In genomic region chr6:73275002-73275401, GRCm38 (mm10) we compare ENCODE assay signal across 22 mouse cellular contexts. TPM values are rescaled to one million over a fixed set of nuclear protein-coding genes. Genes with fewer than 3 reads are reported as not detected.
"Had no signal": no experiment of that assay in that cellular context is flagged by ENCODE, and none has a peak within 500 bp of the region (broad histone marks: within the 10 kb centered on the region; RNA-seq: fewer than 3 reads in every experiment).

No protein-coding gene starts in this region.

- ATAC-seq: liver, postnatal 0 days; lung, postnatal 0 days; midbrain, embryonic 16.5 days had no signal

- H3K4me3 ChIP-seq: layer of hippocampus, adult 2 months; limb, embryonic 10.5 days; limb, embryonic 13.5 days; midbrain, embryonic 12.5 days; myocyte; neural tube, embryonic 13.5 days; stomach, embryonic 15.5 days had no signal

- H3K9me3 ChIP-seq: limb, embryonic 10.5 days; limb, embryonic 13.5 days; midbrain, embryonic 12.5 days; neural tube, embryonic 13.5 days; stomach, embryonic 15.5 days had no signal

- H3K27ac ChIP-seq: layer of hippocampus, adult 2 months; limb, embryonic 10.5 days; limb, embryonic 13.5 days; liver, embryonic 14.5 days; macrophage; midbrain, embryonic 12.5 days; neural tube, embryonic 13.5 days; stomach, embryonic 15.5 days had no signal

- H3K9ac ChIP-seq: limb, embryonic 13.5 days; liver, embryonic 14.5 days; liver, postnatal 0 days; lung, embryonic 14.5 days; midbrain, embryonic 12.5 days; neural tube, embryonic 13.5 days; stomach, embryonic 15.5 days had no signal

- H3K4me1 ChIP-seq: limb, embryonic 10.5 days; limb, embryonic 13.5 days; midbrain, embryonic 12.5 days; neural tube, embryonic 13.5 days; stomach, embryonic 15.5 days had no signal

- H3K27me3 ChIP-seq: limb, embryonic 13.5 days; midbrain, embryonic 12.5 days; neural tube, embryonic 13.5 days; stomach, embryonic 15.5 days had no signal

- DNase-seq: kidney, adult 18-20 months; layer of hippocampus, adult 9-11 months; liver; liver, postnatal 0 days; lung, embryonic 14.5 days; retina, postnatal 1 day; right cerebral cortex, postnatal 25 days; spleen, adult 18-20 months; thymus, adult 2 months; thymus, postnatal 14 days; thymus, postnatal 4 days had no signal

- H3K4me2 ChIP-seq: limb, embryonic 13.5 days; lung, embryonic 14.5 days; midbrain, embryonic 12.5 days; neural tube, embryonic 13.5 days; stomach, embryonic 15.5 days had no signal

RNA-seq across cellular contexts. Expression of gene Dnah6, which starts 53.6 kb away (rescaled TPM):
- polyA plus RNA-seq: macrophage had no signal
